Mouse (Mus musculus) heart, embryonic 14.5 days (tissue): ENCODE measurements around the gene Kcns1. TPM values are rescaled to one million over a fixed set of nuclear protein-coding genes. Genes with fewer than 3 reads are reported as not detected.

Experiments
- ATAC-seq: fragments of 200-750 bp; cut with Nextera tagmentation; 2 replicates; pipeline ENCODE4 v1.8.0; 2017; ENCODE audit warnings: low read depth, moderate TSS enrichment; ENCODE audit not compliant: insufficient number of reproducible peaks, insufficient read depth, low FRiP score
- H3K27ac ChIP-seq, 2 experiments: fragments of 200-500 bp in 1 of 2; fragments of 300-500 bp in 1 of 2; sonication (generic) in 1 of 2; replicated peaks in 1 of 2; 2 replicates each; pipeline ENCODE4 v1.5.1; 2012 to 2014; ENCODE audit warnings: low read depth in 2 of 2, low read length in 2 of 2, control low read depth in 1 of 2, mild to moderate bottlenecking in 1 of 2, mixed read lengths in 1 of 2; ENCODE audit not compliant: control insufficient read depth in 1 of 2, insufficient read depth in 1 of 2
- H3K27me3 ChIP-seq: fragments of 300-500 bp; sonication (generic); 2 replicates; pipeline ENCODE4 v1.6.1; 2014; ENCODE audit warnings: mild to moderate bottlenecking, low read length, control low read depth; ENCODE audit not compliant: control insufficient read depth, insufficient read depth
- H3K36me3 ChIP-seq: fragments of 300-500 bp; sonication (generic); 2 replicates; pipeline ENCODE4 v1.6.1; 2014; ENCODE audit warnings: mild to moderate bottlenecking, control low read depth, low read length, mixed read lengths; ENCODE audit not compliant: control insufficient read depth, insufficient read depth
- H3K4me1 ChIP-seq, 2 experiments: fragments of 200-500 bp in 1 of 2; fragments of 300-500 bp in 1 of 2; sonication (generic) in 1 of 2; 2 replicates each; pipeline ENCODE4 v1.6.1; 2012 to 2014; ENCODE audit warnings: low read length in 2 of 2, control low read depth in 1 of 2, mixed read lengths in 1 of 2; ENCODE audit not compliant: control insufficient read depth in 2 of 2, insufficient read depth in 2 of 2
- H3K4me2 ChIP-seq: fragments of 300-500 bp; sonication (generic); 2 replicates; pipeline ENCODE4 v1.6.1; 2014; ENCODE audit warnings: mild to moderate bottlenecking, low read length
- H3K4me3 ChIP-seq, 2 experiments: fragments of 200-500 bp in 1 of 2; fragments of 300-500 bp in 1 of 2; sonication (generic) in 1 of 2; 2 replicates each; pipeline ENCODE4 v1.5.1; 2012 to 2014; ENCODE audit warnings: low read length in 2 of 2, mild to moderate bottlenecking in 2 of 2, control low read depth in 1 of 2, low read depth in 1 of 2, moderate library complexity in 1 of 2; ENCODE audit not compliant: control insufficient read depth in 1 of 2, insufficient read depth in 1 of 2
- H3K9ac ChIP-seq: fragments of 300-500 bp; sonication (generic); 2 replicates; pipeline ENCODE4 v1.6.1; 2014; ENCODE audit warnings: mild to moderate bottlenecking, low read length
- H3K9me3 ChIP-seq: fragments of 300-500 bp; sonication (generic); 2 replicates; pipeline ENCODE4 v1.6.1; 2016; ENCODE audit warnings: low read length, control low read depth; ENCODE audit not compliant: control insufficient read depth
- WGBS: fragments of 180-500 bp; shearing (Covaris S2); extraction: QIAGEN DNeasy Blood & Tissue Kit; methylation state at CpG from one replicate; pipeline ENCODE4 v1.1.7; 2014; 5-methylcytosine and 5-hydroxymethylcytosine counted together
- polyA plus RNA-seq: library from polyadenylated mRNA; unstranded; fragments of >200 nt; fragmentation: Nextera tagmentation; extraction: Ambion mirVana; gene quantifications from 2 replicates; pipeline ENCODE4 v1.2.1, GENCODE M21; 2014

Kcns1 gene
- polyA plus RNA-seq, 1 experiment from 2014 or later: 0.28 TPM

- H3K4me2 ChIP-seq: no peak overlapping the region
- H3K4me3 ChIP-seq: no peak overlapping the region
- no peak for ATAC-seq
- H3K4me1 ChIP-seq: no peaks in the 10 kb centered on the region
- 80% methylated on average over 13 of the region's 13 CpGs for WGBS
- no peaks in the 10 kb centered on the region for H3K9me3 ChIP-seq
- H3K27me3 ChIP-seq: no peaks in the 10 kb centered on the region
- no peak overlapping the region for H3K9ac ChIP-seq
- peaks cover 13% of the 10 kb centered on the region; the same call in 1 of the 2 replicates for H3K36me3 ChIP-seq
- H3K27ac ChIP-seq: no peak overlapping the region
Observed at GRCm38 (mm10) chr2:164126533-164126955, 44.4 kb downstream of the Kcns1 start.

- Histone ChIP-seq H3K27me3 (no peaks in the 10 kb centered on the region), H3K27ac (no peak overlapping the region), H3K36me3 (peaks cover 39% of the 10 kb centered on the region), H3K4me3 (no peak overlapping the region), H3K4me2 (no peak overlapping the region), H3K9me3 (no peaks in the 10 kb centered on the region), H3K9ac (no peak overlapping the region), H3K4me1 (no peaks in the 10 kb centered on the region)
- ATAC-seq: no peak
- 78% methylated on average over 5 of the region's 5 CpGs for WGBS
Observed at GRCm38 (mm10) chr2:164123169-164123766, 47.6 kb downstream of the Kcns1 start.

GRCm38 (mm10) chr2:164119503-164119902 is 51.4 kb downstream of the Kcns1 start:
- no peak for ATAC-seq
- no peak overlapping the region for H3K27ac ChIP-seq
- H3K4me3 ChIP-seq: no peak overlapping the region
- peaks cover 41% of the 10 kb centered on the region for H3K36me3 ChIP-seq
- H3K4me2 ChIP-seq: no peak overlapping the region
- no peaks in the 10 kb centered on the region for H3K27me3 ChIP-seq
- 91% methylated on average over 6 of the region's 6 CpGs for WGBS
- peaks cover 0 to 4% of the 10 kb centered on the region in 2 experiments; a peak in 2 of 4 replicates for H3K4me1 ChIP-seq
- no peaks in the 10 kb centered on the region for H3K9me3 ChIP-seq
- no peak overlapping the region for H3K9ac ChIP-seq

GRCm38 (mm10) chr2:164115531-164115930 is 55.4 kb downstream of the Kcns1 start:
- H3K27me3 ChIP-seq: no peaks in the 10 kb centered on the region
- H3K4me1 ChIP-seq: peaks cover 0 to 4% of the 10 kb centered on the region in 2 experiments; a peak in 2 of 4 replicates
- peak overlapping the region in 1 of 2 experiments; percentile 20; a peak in 3 of 4 replicates for H3K27ac ChIP-seq
- WGBS: 84% methylated on average over 10 of the region's 10 CpGs
- ATAC-seq: no peak
- no peak overlapping the region for H3K4me3 ChIP-seq
- H3K4me2 ChIP-seq: no peak overlapping the region
- no peak overlapping the region for H3K9ac ChIP-seq
- peaks cover 35% of the 10 kb centered on the region for H3K36me3 ChIP-seq
- H3K9me3 ChIP-seq: no peaks in the 10 kb centered on the region

- H3K27me3 ChIP-seq: no peaks in the 10 kb centered on the region
- no peak for ATAC-seq
- no peak overlapping the region; a peak in 1 of 4 replicates for H3K27ac ChIP-seq
- no peaks in the 10 kb centered on the region for H3K9me3 ChIP-seq
- peaks cover 24% of the 10 kb centered on the region for H3K36me3 ChIP-seq
- H3K9ac ChIP-seq: no peak overlapping the region
- H3K4me3 ChIP-seq: no peak overlapping the region
- peaks cover 0 to 4% of the 10 kb centered on the region in 2 experiments; a peak in 2 of 4 replicates for H3K4me1 ChIP-seq
- no peak overlapping the region for H3K4me2 ChIP-seq
- WGBS: 88% methylated on average over 6 of the region's 6 CpGs
Observed at GRCm38 (mm10) chr2:164114051-164114450, 56.9 kb downstream of the Kcns1 start.

Other genes with a start within 250 kb of the Kcns1 start
- gene Ywhab, start 176.2 kb downstream of the Kcns1 start, polyA plus RNA-seq: 211 and 212 TPM in 2 replicates
- 0.81 and 1.2 TPM in 2 replicates for gene Pabpc1l, start 145.7 kb downstream of the Kcns1 start, polyA plus RNA-seq
- gene Stk4, start 100.8 kb downstream of the Kcns1 start, polyA plus RNA-seq: 14.9 and 19.5 TPM in 2 replicates
- gene Tomm34, start 99.9 kb downstream of the Kcns1 start, polyA plus RNA-seq: 55.5 and 60.7 TPM in 2 replicates
- not detected in 2 replicates for gene Wfdc5, start 11.6 kb upstream of the Kcns1 start, polyA plus RNA-seq
- gene Wfdc12, start 19.5 kb upstream of the Kcns1 start, polyA plus RNA-seq: not detected in 2 replicates
- not detected in 2 replicates for gene Wfdc15a, start 29.0 kb upstream of the Kcns1 start, polyA plus RNA-seq
- not detected in 2 replicates for gene Wfdc15b, start 50.5 kb upstream of the Kcns1 start, polyA plus RNA-seq
- gene Svs2, start 67.4 kb upstream of the Kcns1 start, polyA plus RNA-seq: not detected in 2 replicates
- not detected in 2 replicates for gene Svs3b, start 85.5 kb upstream of the Kcns1 start, polyA plus RNA-seq
- gene Svs4, start 107.3 kb upstream of the Kcns1 start, polyA plus RNA-seq: not detected in 2 replicates
- not detected in 2 replicates for gene Svs3a, start 118.2 kb upstream of the Kcns1 start, polyA plus RNA-seq
- not detected in 2 replicates for gene Svs6, start 145.6 kb upstream of the Kcns1 start, polyA plus RNA-seq
- gene Svs5, start 161.6 kb upstream of the Kcns1 start, polyA plus RNA-seq: not detected in 2 replicates
- gene Slpi, start 218.0 kb upstream of the Kcns1 start, polyA plus RNA-seq: 0.63 and 1.3 TPM in 2 replicates
- gene Rbpjl, start 232.0 kb upstream of the Kcns1 start, polyA plus RNA-seq: 0.05 and 0.08 TPM in 2 replicates
- 0.97 and 1.4 TPM in 2 replicates for gene Matn4, start 234.0 kb upstream of the Kcns1 start, polyA plus RNA-seq